Mouse (Mus musculus) liver, adult 2 months (tissue): ENCODE measurements around the gene Lrch3. TPM values are rescaled to one million over a fixed set of nuclear protein-coding genes. Genes with fewer than 3 reads are reported as not detected.

Experiments
- DNase-seq: peaks from one replicate; pipeline ENCODE4 v3.0.0-alpha.2; 2011; ENCODE audit warnings: low read depth, low spot score; ENCODE audit errors: extremely low read depth
- H3K27ac ChIP-seq: fragments of 200-500 bp; replicated peaks from 2 replicates; pipeline ENCODE4 v1.5.1; 2012; ENCODE audit warnings: low read depth, mild to moderate bottlenecking, control low read depth, inconsistent platforms, low read length; ENCODE audit not compliant: insufficient read depth
- H3K27me3 ChIP-seq: fragments of 200-500 bp; 2 replicates; pipeline ENCODE4 v1.6.1; 2012; ENCODE audit warnings: mild to moderate bottlenecking, moderate library complexity, low read length, inconsistent platforms; ENCODE audit not compliant: control insufficient read depth, insufficient read depth
- H3K36me3 ChIP-seq: fragments of 200-500 bp; 2 replicates; pipeline ENCODE4 v1.6.1; 2012; ENCODE audit warnings: low read length, inconsistent platforms; ENCODE audit not compliant: control insufficient read depth, insufficient read depth
- H3K4me1 ChIP-seq: fragments of 200-500 bp; 2 replicates; pipeline ENCODE4 v1.6.1; 2011; ENCODE audit warnings: low read length; ENCODE audit not compliant: control insufficient read depth, insufficient read depth
- H3K4me3 ChIP-seq: fragments of 200-500 bp; 2 replicates; pipeline ENCODE4 v1.5.1; 2011; ENCODE audit warnings: low read depth, mild to moderate bottlenecking, control low read depth, low read length, moderate library complexity; ENCODE audit not compliant: insufficient read depth
- H3K79me2 ChIP-seq: fragments of 200-500 bp; 2 replicates; pipeline ENCODE4 v1.6.1; 2012; ENCODE audit warnings: inconsistent platforms, mild to moderate bottlenecking, low read length, moderate library complexity; ENCODE audit not compliant: control insufficient read depth, insufficient read depth
- H3K9ac ChIP-seq: fragments of 200-500 bp; 2 replicates; pipeline ENCODE4 v1.6.1; 2012; ENCODE audit warnings: low read depth, mild to moderate bottlenecking, control low read depth, inconsistent platforms, low read length
- CTCF ChIP-seq: fragments of 200-500 bp; IDR thresholded peaks from 2 replicates; pipeline ENCODE4 v1.5.1; 2011; ENCODE audit warnings: low read depth, low read length, control low read depth
- POLR2A ChIP-seq: fragments of 200-500 bp; IDR thresholded peaks from 2 replicates; pipeline ENCODE4 v1.6.1; 2011; ENCODE audit warnings: low read length, control low read depth; ENCODE audit not compliant: insufficient read depth; ENCODE audit errors: extremely low read depth
- WGBS: fragments of 180-500 bp; shearing (Covaris S2); methylation state at CpG from one replicate; pipeline ENCODE4 v1.1.7; 2018; 5-methylcytosine and 5-hydroxymethylcytosine counted together
- polyA plus RNA-seq: library from polyadenylated mRNA; depleted of rRNA; stranded (reverse); fragments of >200 nt; gene quantifications from 2 replicates; pipeline ENCODE4 v1.2.3, GENCODE M21; 2012
- total RNA-seq: library from RNA; depleted of rRNA; stranded (reverse); fragments of >200 nt; gene quantifications from 2 replicates; pipeline ENCODE4 v1.2.3, GENCODE M21; 2014

Lrch3 gene
- total and polyA plus RNA-seq, 2 experiments: 5.3 to 9.8 TPM

GRCm38 (mm10) chr16:32953806-32954205 is 39.9 kb downstream of the Lrch3 start:
- 65% methylated on average over 5 of the region's 5 CpGs for WGBS
- Histone ChIP-seq H3K4me3 (no peak overlapping the region), H3K27me3 (no peaks in the 10 kb centered on the region), H3K79me2 (no peaks in the 10 kb centered on the region; the same call in 1 of the 2 replicates), H3K36me3 (peaks cover 6% of the 10 kb centered on the region; the same call in 1 of the 2 replicates), H3K4me1 (no peaks in the 10 kb centered on the region), H3K9ac (no peak overlapping the region), H3K27ac (no peak overlapping the region)
- TF ChIP-seq CTCF (no peak), POLR2A (no peak)
- no peak for DNase-seq

GRCm38 (mm10) chr16:32954304-32954703 is 40.4 kb downstream of the Lrch3 start:
- H3K4me3 ChIP-seq: no peak overlapping the region
- no peak overlapping the region for H3K9ac ChIP-seq
- H3K27me3 ChIP-seq: no peaks in the 10 kb centered on the region
- H3K27ac ChIP-seq: no peak overlapping the region
- no peaks in the 10 kb centered on the region for H3K4me1 ChIP-seq
- DNase-seq: no peak
- peaks cover 8% of the 10 kb centered on the region; the same call in 1 of the 2 replicates for H3K36me3 ChIP-seq
- H3K79me2 ChIP-seq: no peaks in the 10 kb centered on the region; the same call in 1 of the 2 replicates
- WGBS: 89% methylated on average over 6 of the region's 6 CpGs
- no peak for TF ChIP-seq POLR2A
- TF ChIP-seq CTCF: no peak

GRCm38 (mm10) chr16:32956889-32957288 is 43.0 kb downstream of the Lrch3 start:
- TF ChIP-seq CTCF (no peak), POLR2A (no peak)
- WGBS: 94% methylated on average over 5 of the region's 5 CpGs
- Histone ChIP-seq H3K4me1 (no peaks in the 10 kb centered on the region), H3K4me3 (no peak overlapping the region), H3K27me3 (no peaks in the 10 kb centered on the region), H3K79me2 (no peaks in the 10 kb centered on the region), H3K36me3 (peaks cover 18% of the 10 kb centered on the region), H3K9ac (no peak overlapping the region), H3K27ac (no peak overlapping the region)
- DNase-seq: no peak

GRCm38 (mm10) chr16:32972535-32972934 is 58.6 kb downstream of the Lrch3 start:
- Histone ChIP-seq H3K27me3 (no peaks in the 10 kb centered on the region), H3K36me3 (peaks cover 5% of the 10 kb centered on the region; the same call in 1 of the 2 replicates), H3K9ac (no peak overlapping the region), H3K27ac (no peak overlapping the region), H3K4me1 (no peaks in the 10 kb centered on the region), H3K4me3 (no peak overlapping the region), H3K79me2 (no peaks in the 10 kb centered on the region)
- TF ChIP-seq POLR2A (no peak), CTCF (no peak)
- DNase-seq: no peak
- 46% methylated on average over 5 of the region's 5 CpGs for WGBS

- no peak for DNase-seq
Observed at GRCm38 (mm10) chr16:32973047-32973446, 59.1 kb downstream of the Lrch3 start.

GRCm38 (mm10) chr16:32980227-32980626 is 66.3 kb downstream of the Lrch3 start:
- no peak overlapping the region for H3K4me3 ChIP-seq
- no peaks in the 10 kb centered on the region for H3K27me3 ChIP-seq
- H3K27ac ChIP-seq: no peak overlapping the region
- WGBS: 79% methylated on average over 1 of the region's 1 CpGs
- TF ChIP-seq CTCF: no peak
- TF ChIP-seq POLR2A: no peak
- H3K9ac ChIP-seq: no peak overlapping the region
- DNase-seq: no peak
- no peaks in the 10 kb centered on the region for H3K79me2 ChIP-seq
- no peaks in the 10 kb centered on the region for H3K4me1 ChIP-seq
- peaks cover 27% of the 10 kb centered on the region for H3K36me3 ChIP-seq

More at GRCm38 (mm10) chr16:32973047-32973446, 59.1 kb downstream of the Lrch3 start:
- Histone ChIP-seq H3K4me1 (no peaks in the 10 kb centered on the region), H3K36me3 (peaks cover 5% of the 10 kb centered on the region; the same call in 1 of the 2 replicates), H3K4me3 (no peak overlapping the region), H3K79me2 (no peaks in the 10 kb centered on the region), H3K27me3 (no peaks in the 10 kb centered on the region), H3K9ac (no peak overlapping the region), H3K27ac (no peak overlapping the region)
- no peak for TF ChIP-seq POLR2A
- no peak for TF ChIP-seq CTCF
- WGBS: 47% methylated on average over 2 of the region's 2 CpGs
